Mouse (Mus musculus) lung, postnatal 0 days (tissue): Measurements from ENCODE around the gene Zfp740.

Experiments
- CTCF ChIP-seq: IDR thresholded peaks from 2 replicates; pipeline ENCODE4 v1.5.1; 2016; ENCODE audit warnings: antibody characterized with exemption, mild to moderate bottlenecking
- EP300 ChIP-seq: IDR thresholded peaks from 2 replicates; pipeline ENCODE4 v1.6.1; 2016; ENCODE audit warnings: antibody characterized with exemption, mild to moderate bottlenecking, control low read depth

DNA sequence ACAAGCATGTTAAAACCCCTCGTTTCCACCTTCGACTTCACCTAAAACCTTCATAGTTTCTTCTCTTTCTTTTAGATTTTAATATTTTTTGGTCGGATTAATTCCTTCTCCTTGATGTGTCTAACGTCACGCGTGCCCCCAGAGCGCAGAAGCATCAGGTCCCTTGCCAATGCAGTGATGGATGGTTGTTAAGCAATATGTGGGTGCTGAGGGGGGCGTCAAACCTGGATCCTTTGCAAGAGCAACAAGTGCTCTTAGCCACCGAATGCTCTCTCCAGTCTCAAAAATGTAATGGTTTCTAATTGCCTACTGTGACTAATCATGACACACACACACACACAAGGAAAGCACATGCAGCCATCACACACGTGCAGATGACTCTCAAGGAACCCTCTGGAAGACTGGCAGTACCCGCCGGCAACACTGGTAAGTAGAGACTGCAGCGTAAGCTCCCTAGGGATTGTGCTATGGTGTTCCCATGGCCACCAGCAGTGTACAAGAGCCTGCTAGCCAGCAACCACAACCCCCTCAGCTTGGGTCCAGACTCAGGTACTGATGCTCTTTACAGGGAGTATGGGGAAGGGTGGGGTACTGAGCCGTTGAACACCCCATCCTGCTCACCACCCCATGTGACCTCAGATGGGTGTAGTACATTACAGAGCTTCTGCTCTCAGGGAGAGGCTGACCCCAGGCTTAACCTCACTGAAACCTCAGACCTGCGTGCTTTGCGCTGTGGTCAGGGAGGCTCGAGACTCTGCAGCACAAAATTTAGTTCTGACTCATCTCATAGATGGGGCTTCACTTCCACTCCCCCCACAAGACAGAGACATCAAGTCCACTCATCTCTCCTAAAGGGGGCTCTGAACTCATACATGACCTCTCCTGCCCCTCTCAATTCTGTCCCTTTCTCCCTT is 27.6 kb downstream of the Zfp740 start:
- TF ChIP-seq CTCF = 0 out of 2 replicates have a peak, but pooled peaks have one; percentile 2
- TF ChIP-seq EP300 = no peak
